In genomic region chr6:83166243-83166630, GRCm38 (mm10) we compare ENCODE assay signal across 8 mouse cellular contexts. TPM values are rescaled to one million over a fixed set of nuclear protein-coding genes. Genes with fewer than 3 reads are reported as not detected.
A peak's percentile ranks its signal among the peaks of the same experiment; 100 is the strongest.
DNase-seq lines count a peak whose midpoint lies in the region; ATAC-seq and TF ChIP-seq lines count a peak whose summit lies in the region.

No protein-coding gene starts in this region.

- peaks cover 6 to 30% of the 10 kb centered on the region in 2 experiments; a peak in 3 of 4 replicates for H3K4me1 ChIP-seq in heart, embryonic 14.5 days (ENCODE audit: control insufficient read depth in 2 of 2, insufficient read depth in 2 of 2, low read length in 2 of 2)
- H3K4me1 ChIP-seq in E14TG2a.4 (replicated peaks; ENCODE audit: low read depth, low read length): peaks cover 45% of the 10 kb centered on the region
- peaks cover 5% of the 10 kb centered on the region; the same call in 1 of the 2 replicates for H3K4me1 ChIP-seq in liver, adult 2 months (ENCODE audit: control insufficient read depth, insufficient read depth, low read length)
- peaks cover 18% of the 10 kb centered on the region; the same call in 1 of the 2 replicates for H3K4me1 ChIP-seq in stomach, embryonic 14.5 days (ENCODE audit: control insufficient read depth, insufficient read depth, low read length)

- H3K36me3 ChIP-seq in heart, embryonic 14.5 days (ENCODE audit: control insufficient read depth, insufficient read depth, low read length): no peaks in the 10 kb centered on the region; the same call in 1 of the 2 replicates
- H3K36me3 ChIP-seq in E14TG2a.4 (ENCODE audit: insufficient read depth, low read length): peaks cover 12% of the 10 kb centered on the region; the same call in 1 of the 2 replicates
- H3K36me3 ChIP-seq in liver, adult 2 months (ENCODE audit: control insufficient read depth, insufficient read depth, low read length): no peaks in the 10 kb centered on the region
- H3K36me3 ChIP-seq in stomach, embryonic 14.5 days (ENCODE audit: control insufficient read depth, insufficient read depth, low read length): no peaks in the 10 kb centered on the region; the same call in 1 of the 2 replicates

- no peak for TF ChIP-seq CTCF in E14TG2a.4 (conservative IDR thresholded peaks at IDR 0.05; ENCODE audit: low read length)
- TF ChIP-seq CTCF in liver, adult 2 months (IDR thresholded peaks at IDR 0.05; ENCODE audit: low read depth, low read length): no peak

- ATAC-seq in heart, embryonic 14.5 days (ENCODE audit: insufficient number of reproducible peaks, insufficient read depth, low FRiP score, low read depth): no peak
- peak; percentile 34; the same call in 1 of the 2 replicates for ATAC-seq in erythroblast, adult 5-6 weeks (replicated peaks; ENCODE audit: low FRiP score, poor library complexity, severe bottlenecking)
- ATAC-seq in stomach, embryonic 14.5 days (ENCODE audit: insufficient number of reproducible peaks, insufficient read depth, low FRiP score, low read depth): no peak

- H3K4me3 ChIP-seq in heart, embryonic 14.5 days (ENCODE audit: control insufficient read depth in 1 of 2, insufficient read depth in 1 of 2, low read depth in 1 of 2, low read length in 2 of 2): peak overlapping the region; percentile 72 to 81
- peak overlapping the region; percentile 94 for H3K4me3 ChIP-seq in E14TG2a.4 (replicated peaks; ENCODE audit: low read length)
- H3K4me3 ChIP-seq in liver, adult 2 months (ENCODE audit: insufficient read depth, low read depth, low read length): peak overlapping the region; percentile 84
- peak overlapping the region; percentile 70 for H3K4me3 ChIP-seq in stomach, embryonic 14.5 days (ENCODE audit: low read depth, low read length)

- peak overlapping the region; percentile 89 for H3K4me2 ChIP-seq in heart, embryonic 14.5 days (ENCODE audit: low read length)
- peak overlapping the region; percentile 74 for H3K4me2 ChIP-seq in stomach, embryonic 14.5 days (replicated peaks; ENCODE audit: low read depth, low read length)

- DNase-seq in heart, postnatal 14 days: no peak
- peak; percentile 35 for DNase-seq in liver, adult 2 months (ENCODE audit: extremely low read depth, low read depth, low spot score)
- no peak for DNase-seq in cerebellum, postnatal 36 days
- no peak for DNase-seq in thymus, postnatal 36 days

- peaks cover 23% of the 10 kb centered on the region for H3K79me2 ChIP-seq in liver, adult 2 months (ENCODE audit: control insufficient read depth, insufficient read depth, low read length)

- WGBS in heart, embryonic 14.5 days: 0% methylated on average over 12 of the region's 12 CpGs
- under 1% methylated on average over 12 of the region's 12 CpGs for WGBS in liver, adult 2 months
- WGBS in stomach, embryonic 14.5 days: under 1% methylated on average over 12 of the region's 12 CpGs

- no peak for TF ChIP-seq POLR2A in liver, adult 2 months (IDR thresholded peaks at IDR 0.05; ENCODE audit: extremely low read depth, insufficient read depth, low read length)

- intact Hi-C loops in heart, postnatal 14 days (cut with DNase I): no loop called here

- no peaks in the 10 kb centered on the region for H3K9me3 ChIP-seq in heart, embryonic 14.5 days (ENCODE audit: control insufficient read depth, low read length)
- no peaks in the 10 kb centered on the region for H3K9me3 ChIP-seq in E14TG2a.4 (ENCODE audit: low read length)
- no peaks in the 10 kb centered on the region for H3K9me3 ChIP-seq in stomach, embryonic 14.5 days (ENCODE audit: control insufficient read depth, low read depth, low read length)

- H3K27ac ChIP-seq in heart, embryonic 14.5 days (replicated peaks in 1 of 2; ENCODE audit: control insufficient read depth in 1 of 2, insufficient read depth in 1 of 2, low read depth in 2 of 2, low read length in 2 of 2): peak overlapping the region in 1 of 2 experiments; percentile 54; a peak in 2 of 4 replicates
- H3K27ac ChIP-seq in liver, adult 2 months (replicated peaks; ENCODE audit: insufficient read depth, low read depth, low read length): peak overlapping the region; percentile 58
- no peak overlapping the region; the same call in 1 of the 2 replicates for H3K27ac ChIP-seq in stomach, embryonic 14.5 days (ENCODE audit: low read length)

- H3K27me3 ChIP-seq in heart, embryonic 14.5 days (ENCODE audit: control insufficient read depth, insufficient read depth, low read length): peaks cover 16% of the 10 kb centered on the region
- H3K27me3 ChIP-seq in E14TG2a.4 (ENCODE audit: insufficient read depth, low read length): peaks cover 15% of the 10 kb centered on the region
- H3K27me3 ChIP-seq in liver, adult 2 months (ENCODE audit: control insufficient read depth, insufficient read depth, low read length): no peaks in the 10 kb centered on the region
- peaks cover 6% of the 10 kb centered on the region; the same call in 1 of the 2 replicates for H3K27me3 ChIP-seq in stomach, embryonic 14.5 days (ENCODE audit: control insufficient read depth, insufficient read depth, low read length)

- H3K9ac ChIP-seq in heart, embryonic 14.5 days (ENCODE audit: low read length): peak overlapping the region; percentile 88
- peak overlapping the region; percentile 89 for H3K9ac ChIP-seq in liver, adult 2 months (ENCODE audit: low read depth, low read length)
- H3K9ac ChIP-seq in stomach, embryonic 14.5 days (replicated peaks; ENCODE audit: low read depth, low read length): peak overlapping the region; percentile 71

RNA-seq across cellular contexts. Expression of gene Dctn1, which starts 0.5 kb away (rescaled TPM):
- 53.1 and 60.2 TPM in 2 replicates for polyA plus RNA-seq in heart, embryonic 14.5 days (2014; fragmentation: Nextera tagmentation; extraction: Ambion mirVana)
- 100 to 1,000 TPM; 121 to 128 TPM for total RNA-seq in heart, postnatal 14 days (2021)
- total RNA-seq in erythroblast, adult 5-6 weeks (2015; ENCODE audit: low replicate concordance): 21.7 and 21.9 TPM in 2 replicates
- total RNA-seq in erythroblast, adult 5-6 weeks (2017; ENCODE audit: low replicate concordance): 18.0 and 25.9 TPM in 2 replicates
- total RNA-seq in liver, adult 2 months (2014; rRNA removed): 13.5 and 17.1 TPM in 2 replicates
- polyA plus RNA-seq in liver, adult 2 months (2012; rRNA removed): 27.4 and 36.0 TPM in 2 replicates
- 70.4 and 73.9 TPM in 2 replicates for polyA plus RNA-seq in stomach, embryonic 14.5 days (2014; fragmentation: Nextera tagmentation; extraction: Ambion mirVana)

RNA-seq across cellular contexts. Expression of gene 1700003E16Rik, which starts 10.0 kb away (rescaled TPM):
- 0.31 and 0.43 TPM in 2 replicates for polyA plus RNA-seq in heart, embryonic 14.5 days (2014; fragmentation: Nextera tagmentation; extraction: Ambion mirVana)
- total RNA-seq in heart, postnatal 14 days (2021): under 1 TPM in 1 of 2 experiments, not detected in 1; 0.26 TPM
- total RNA-seq in erythroblast, adult 5-6 weeks (2015; ENCODE audit: low replicate concordance): not detected in 2 replicates
- total RNA-seq in erythroblast, adult 5-6 weeks (2017; ENCODE audit: low replicate concordance): not detected in 2 replicates
- 0.09 and 0.13 TPM in 2 replicates for total RNA-seq in liver, adult 2 months (2014; rRNA removed)
- polyA plus RNA-seq in liver, adult 2 months (2012; rRNA removed): 0.22 and 0.29 TPM in 2 replicates
- polyA plus RNA-seq in stomach, embryonic 14.5 days (2014; fragmentation: Nextera tagmentation; extraction: Ambion mirVana): 0.77 and 1.2 TPM in 2 replicates

RNA-seq across cellular contexts. Expression of gene Wdr54, which starts 10.0 kb away (rescaled TPM):
- 6.0 and 6.2 TPM in 2 replicates for polyA plus RNA-seq in heart, embryonic 14.5 days (2014; fragmentation: Nextera tagmentation; extraction: Ambion mirVana)
- 1 to 10 TPM; 1.1 to 1.3 TPM for total RNA-seq in heart, postnatal 14 days (2021)
- total RNA-seq in erythroblast, adult 5-6 weeks (2015; ENCODE audit: low replicate concordance): not detected in 2 replicates
- 0.28 TPM in 1 of 2 replicates, not detected in the other for total RNA-seq in erythroblast, adult 5-6 weeks (2017; ENCODE audit: low replicate concordance)
- 0.13 and 0.28 TPM in 2 replicates for total RNA-seq in liver, adult 2 months (2014; rRNA removed)
- 1.7 and 2.4 TPM in 2 replicates for polyA plus RNA-seq in liver, adult 2 months (2012; rRNA removed)
- 5.3 and 5.8 TPM in 2 replicates for polyA plus RNA-seq in stomach, embryonic 14.5 days (2014; fragmentation: Nextera tagmentation; extraction: Ambion mirVana)

RNA-seq across cellular contexts. Expression of gene Rtkn, which starts 31.0 kb away (rescaled TPM):
- polyA plus RNA-seq in heart, embryonic 14.5 days (2014; fragmentation: Nextera tagmentation; extraction: Ambion mirVana): 9.9 and 11.6 TPM in 2 replicates
- 1 to 10 TPM; 6.9 to 8.0 TPM for total RNA-seq in heart, postnatal 14 days (2021)
- 0.63 TPM in 1 of 2 replicates, not detected in the other for total RNA-seq in erythroblast, adult 5-6 weeks (2015; ENCODE audit: low replicate concordance)
- total RNA-seq in erythroblast, adult 5-6 weeks (2017; ENCODE audit: low replicate concordance): not detected in 2 replicates
- 4.7 and 6.9 TPM in 2 replicates for total RNA-seq in liver, adult 2 months (2014; rRNA removed)
- polyA plus RNA-seq in liver, adult 2 months (2012; rRNA removed): 12.2 and 17.4 TPM in 2 replicates
- polyA plus RNA-seq in stomach, embryonic 14.5 days (2014; fragmentation: Nextera tagmentation; extraction: Ambion mirVana): 18.8 and 19.2 TPM in 2 replicates

RNA-seq across cellular contexts. Expression of gene Ino80b, which starts 41.0 kb away (rescaled TPM):
- polyA plus RNA-seq in heart, embryonic 14.5 days (2014; fragmentation: Nextera tagmentation; extraction: Ambion mirVana): 10.3 and 11.3 TPM in 2 replicates
- 10 to 100 TPM; 14.2 to 15.3 TPM for total RNA-seq in heart, postnatal 14 days (2021)
- 0.77 and 5.2 TPM in 2 replicates for total RNA-seq in erythroblast, adult 5-6 weeks (2015; ENCODE audit: low replicate concordance)
- 19.2 and 25.0 TPM in 2 replicates for total RNA-seq in erythroblast, adult 5-6 weeks (2017; ENCODE audit: low replicate concordance)
- 9.5 and 10.3 TPM in 2 replicates for total RNA-seq in liver, adult 2 months (2014; rRNA removed)
- polyA plus RNA-seq in liver, adult 2 months (2012; rRNA removed): 23.8 and 26.5 TPM in 2 replicates
- 13.6 and 16.5 TPM in 2 replicates for polyA plus RNA-seq in stomach, embryonic 14.5 days (2014; fragmentation: Nextera tagmentation; extraction: Ambion mirVana)
